Mouse (Mus musculus) kidney, postnatal 14 days (tissue): ENCODE data around the gene Fgl2.
A peak's percentile ranks its signal among the peaks of the same experiment; 100 is the strongest.

Source experiments
- DNase-seq: peaks from one replicate; pipeline ENCODE4 v3.0.0; 2022; ENCODE audit warnings: mixed read lengths

Gene Fgl2

GRCm38 (mm10) chr5:21384252-21384960 lies 12.0 kb downstream of the Fgl2 start:
- no peak for DNase-seq

DNA sequence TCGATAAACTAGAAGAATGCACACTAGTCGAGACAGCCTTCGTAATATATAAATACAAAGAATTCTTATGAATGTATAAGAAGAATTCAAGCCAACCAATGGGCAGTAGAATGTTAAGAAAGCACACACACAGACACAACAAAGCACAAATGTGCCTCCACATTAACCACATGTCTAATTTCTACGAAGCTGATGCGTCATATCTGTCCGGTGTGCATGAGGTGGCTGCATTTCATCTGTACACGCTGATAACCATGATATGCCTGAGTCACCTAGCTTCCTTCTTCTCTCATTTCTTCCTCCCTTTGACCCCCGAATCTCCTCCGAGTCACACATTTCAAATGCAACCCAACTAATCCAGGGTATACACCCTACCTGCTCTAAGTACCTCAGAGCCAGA lies 12.5 kb downstream of the Fgl2 start:
- DNase-seq: no peak

DNA sequence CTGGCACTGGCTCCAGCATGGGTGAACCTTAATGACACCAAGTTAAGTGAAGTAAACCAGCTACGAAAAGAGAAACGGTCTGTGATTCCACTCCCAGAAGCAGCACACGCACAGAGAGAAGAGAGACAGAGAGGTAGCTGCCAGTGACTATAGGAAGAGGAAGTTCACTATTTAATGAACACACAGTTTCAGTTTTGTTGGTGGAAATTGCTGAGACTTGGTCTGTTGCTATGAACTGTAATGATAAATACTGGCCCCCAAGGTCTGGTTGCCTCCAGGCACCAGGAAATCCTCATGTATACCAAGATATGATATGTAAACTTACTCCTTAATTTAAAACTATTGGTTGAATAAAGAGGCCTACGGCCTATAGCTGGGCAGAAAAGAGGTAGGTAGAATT lies 14.0 kb downstream of the Fgl2 start:
- no peak for DNase-seq

DNA sequence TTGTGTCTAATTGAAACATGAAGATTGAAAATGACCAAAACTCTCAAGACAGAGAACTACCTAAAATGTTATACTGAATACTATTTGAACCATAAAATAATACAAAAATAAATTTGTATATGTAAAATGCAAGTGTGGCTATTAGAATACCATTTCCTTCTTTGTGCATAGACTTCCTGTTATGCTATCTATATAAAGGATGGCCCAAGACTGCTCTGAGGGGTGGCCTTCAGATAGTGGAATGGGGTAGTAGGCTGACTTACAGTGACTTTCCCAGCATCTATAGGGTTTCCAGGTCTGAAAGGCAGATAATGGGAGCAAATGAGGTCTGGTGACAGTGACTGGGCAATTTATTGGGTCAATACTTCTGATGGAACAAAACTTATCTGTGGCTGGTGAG lies 14.9 kb downstream of the Fgl2 start:
- no peak for DNase-seq

- DNase-seq: no peak
Observed at GRCm38 (mm10) chr5:21388855-21389254, 16.4 kb downstream of the Fgl2 start.

DNA sequence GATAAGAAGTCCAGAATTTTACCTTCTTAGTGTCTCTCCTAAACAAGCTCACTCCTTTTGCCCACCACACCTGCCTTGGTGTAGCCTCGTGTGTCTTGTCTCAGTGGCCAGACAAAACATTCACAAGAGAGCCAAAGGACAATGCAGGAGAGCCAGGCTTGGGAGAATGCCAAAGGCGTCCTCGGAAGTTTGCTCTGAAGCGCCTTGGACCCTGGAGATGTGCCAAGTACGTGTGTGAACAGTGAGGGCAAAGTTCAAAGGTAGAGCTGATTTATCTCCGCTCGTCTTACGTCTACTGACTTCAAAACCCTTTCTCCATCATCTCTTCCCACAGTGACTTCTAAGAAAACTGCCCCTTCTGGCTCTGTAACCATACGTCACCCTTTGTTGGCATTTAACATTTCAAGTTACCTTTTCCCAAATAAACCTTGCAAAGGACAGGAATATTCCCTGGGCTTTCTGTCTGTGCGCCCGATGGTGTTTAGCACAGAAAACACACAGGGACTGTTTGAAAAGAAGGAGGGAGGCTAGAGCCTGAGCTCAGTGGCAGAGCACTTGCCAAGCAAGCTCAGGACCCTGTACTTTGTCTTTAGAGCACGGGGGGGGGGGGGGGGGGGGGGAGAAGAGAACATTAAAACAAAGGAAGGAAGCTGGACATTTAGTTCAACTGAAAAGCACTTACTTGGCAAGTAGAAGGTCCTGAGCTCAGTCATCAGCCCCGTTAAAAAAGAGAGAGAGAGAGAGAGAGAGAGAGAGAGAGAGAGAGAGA lies 19.4 kb downstream of the Fgl2 start:
- peak; percentile 77 for DNase-seq

GRCm38 (mm10) chr5:21394562-21394961 lies 22.1 kb downstream of the Fgl2 start:
- no peak for DNase-seq

DNA sequence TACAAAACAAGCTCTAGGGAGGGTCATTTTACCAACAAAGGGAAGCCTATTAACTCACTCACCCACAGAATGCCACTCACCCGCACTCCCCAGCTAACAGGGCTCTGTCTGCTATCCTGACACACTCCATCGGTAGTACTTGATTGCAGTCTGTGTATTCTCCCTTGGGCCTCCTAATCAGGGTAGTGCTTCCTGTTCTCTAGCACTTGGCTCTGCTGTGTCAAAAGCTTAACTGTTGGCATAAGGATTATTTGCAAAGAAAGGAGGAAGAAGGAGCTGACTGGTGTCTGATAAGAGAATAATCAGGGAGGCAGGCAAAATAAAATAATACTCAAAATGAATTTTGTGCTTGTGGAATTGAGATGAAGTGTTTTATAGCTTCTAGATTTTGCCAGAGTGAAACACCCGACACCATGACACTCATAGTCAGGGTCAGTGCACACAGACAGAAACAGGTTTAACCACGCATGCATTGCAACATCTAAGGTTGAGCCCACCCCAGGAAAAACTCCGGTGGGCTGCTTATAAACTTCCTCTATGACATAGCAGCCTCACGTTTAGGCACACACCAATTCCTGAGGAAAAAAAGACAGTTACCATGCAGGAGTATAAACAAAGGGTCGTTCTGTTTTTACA lies 22.9 kb downstream of the Fgl2 start:
- DNase-seq: no peak

DNA sequence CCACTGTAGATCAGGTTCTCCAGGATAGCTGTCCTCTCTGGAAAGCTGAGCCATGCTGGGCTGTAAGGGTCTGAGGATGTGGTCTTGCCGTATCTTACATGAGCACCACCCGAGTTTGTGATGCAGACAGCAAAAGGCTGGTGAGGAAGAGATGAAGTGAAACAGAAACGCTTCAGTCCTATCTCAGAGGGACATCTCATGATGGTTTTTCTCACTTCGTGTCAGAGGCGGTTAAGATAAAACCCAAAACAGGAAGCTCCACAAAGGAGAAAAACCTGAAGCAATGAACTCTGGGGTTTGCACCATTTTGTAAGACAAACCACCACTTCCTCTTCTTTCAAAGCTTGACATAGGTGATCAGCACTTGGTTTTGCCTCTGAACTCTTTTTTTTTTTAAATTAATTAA lies 38.8 kb downstream of the Fgl2 start:
- no peak for DNase-seq

- no peak for DNase-seq
Observed at GRCm38 (mm10) chr5:21412056-21412455, 39.6 kb downstream of the Fgl2 start.

GRCm38 (mm10) chr5:21413322-21413721 lies 40.9 kb downstream of the Fgl2 start:
- DNase-seq: no peak

DNA sequence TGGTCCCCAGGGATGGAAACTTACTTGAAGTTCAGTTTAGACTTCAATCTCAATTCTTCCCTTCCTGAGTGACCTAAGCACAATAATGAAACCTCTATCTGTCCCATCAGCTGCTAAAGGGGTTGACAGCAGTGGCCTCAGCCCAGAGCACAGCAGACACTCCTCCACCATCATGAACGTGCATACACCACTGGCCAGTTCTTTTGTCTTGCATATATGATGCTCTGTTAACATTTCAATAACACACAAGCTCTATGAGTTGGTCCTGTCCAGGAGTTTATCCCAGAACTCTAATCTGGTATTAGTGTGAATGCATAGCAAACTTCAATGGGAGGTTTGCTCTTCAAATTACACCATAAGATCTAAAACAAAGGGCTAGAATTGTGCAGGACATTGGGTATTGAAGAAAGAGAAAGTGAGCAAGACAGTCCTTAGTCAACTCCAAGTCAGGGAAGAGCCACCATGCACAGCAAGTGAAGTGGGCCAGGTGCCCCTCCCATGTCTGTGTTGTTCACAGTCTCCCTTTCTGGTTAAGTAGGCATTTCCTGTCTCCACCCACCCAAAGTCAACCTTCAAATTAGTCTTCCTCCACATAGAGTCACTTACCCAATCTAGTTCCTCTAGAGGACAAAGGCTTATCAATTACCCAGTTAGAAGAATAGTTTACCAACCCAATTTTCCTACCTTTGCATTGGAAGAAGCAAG lies 41.8 kb downstream of the Fgl2 start:
- no peak for DNase-seq

DNA sequence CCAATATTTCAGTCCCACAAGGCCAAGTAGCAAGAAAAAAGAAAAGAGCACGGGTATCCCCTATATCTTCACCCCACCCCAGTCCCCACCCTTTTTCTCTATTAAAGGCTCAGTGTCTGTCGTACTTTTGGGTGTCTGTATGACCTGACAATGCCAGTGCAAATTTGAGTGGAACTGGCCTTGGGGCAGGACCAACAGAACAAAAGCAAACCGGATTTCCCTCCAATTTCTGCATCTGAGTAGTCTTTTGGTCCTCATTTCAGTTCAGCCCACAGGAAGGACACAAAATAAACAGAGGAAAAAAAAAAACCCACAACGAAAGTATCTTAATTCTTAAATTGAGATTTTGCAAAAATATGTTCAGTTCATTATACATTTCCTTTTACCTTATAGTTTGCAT lies 46.2 kb downstream of the Fgl2 start:
- DNase-seq: no peak

DNA sequence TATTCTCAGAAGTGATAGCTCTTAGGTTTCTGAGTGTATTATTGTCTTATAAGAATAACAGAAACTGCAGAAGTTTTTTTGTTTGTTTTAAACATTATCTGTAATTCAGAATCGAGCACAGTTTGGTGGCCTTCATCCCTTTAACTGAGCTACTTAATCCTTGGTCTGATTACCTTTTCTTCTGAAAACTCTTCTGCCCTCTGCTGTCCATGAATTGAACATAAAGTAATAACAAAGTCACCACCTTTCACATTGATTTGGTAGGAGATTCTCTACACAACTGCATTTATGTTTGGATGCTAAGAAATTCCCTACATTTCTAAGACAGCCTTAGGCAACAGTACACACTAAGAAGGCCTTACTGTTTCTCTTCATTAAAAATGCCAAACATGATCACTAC lies 48.2 kb downstream of the Fgl2 start:
- DNase-seq: peak; percentile 23

DNA sequence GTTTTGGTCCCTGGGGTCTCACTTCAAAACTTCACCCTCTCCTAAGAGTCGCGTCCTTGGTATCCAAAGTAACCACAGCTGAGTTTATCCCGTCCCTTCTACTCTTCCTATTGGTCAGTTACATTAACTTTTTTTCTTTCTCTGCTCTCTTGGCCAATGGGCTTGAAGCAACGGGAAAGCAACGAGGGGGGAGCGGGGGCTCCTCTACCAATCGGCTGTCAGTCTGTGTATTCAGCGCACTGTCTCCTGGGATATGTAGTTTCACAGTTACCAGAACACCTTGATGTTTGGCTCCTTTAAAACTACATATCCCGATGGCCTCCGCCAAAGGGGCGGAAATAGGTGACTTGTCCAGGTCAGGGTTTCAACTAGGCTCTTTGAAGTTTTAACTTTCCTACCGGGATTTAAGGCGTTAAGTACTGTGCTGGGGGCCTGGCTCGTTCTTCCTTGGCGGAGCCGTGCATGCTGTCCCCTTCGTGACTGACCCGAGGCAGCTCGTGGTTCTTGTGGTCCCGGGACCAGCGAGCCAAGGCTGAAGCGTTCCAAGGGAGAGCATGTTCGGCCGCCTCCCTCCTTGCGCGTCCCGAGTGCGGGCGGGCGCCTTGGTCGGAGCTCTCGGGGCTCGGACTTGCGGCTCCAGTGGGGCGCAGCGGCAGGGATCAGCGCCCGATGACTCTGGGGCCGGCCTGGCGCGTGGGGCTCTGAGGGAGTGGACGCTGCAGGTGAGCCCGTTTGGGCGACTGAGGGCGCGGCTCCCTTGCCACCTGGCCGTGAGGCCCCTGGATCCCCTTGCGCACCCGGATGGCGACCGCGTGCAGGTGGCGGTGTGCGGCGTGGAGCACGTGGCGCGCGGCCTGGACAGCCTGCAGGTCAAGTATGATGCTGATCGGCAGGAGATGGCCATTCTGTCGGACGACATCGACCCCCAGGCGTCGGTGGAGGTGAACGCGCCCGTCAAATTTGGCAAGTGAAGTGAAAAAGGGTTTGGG lies 52.5 kb downstream of the Fgl2 start, which contains the start of the genes Ccdc146 and Fam185a:
TSS of gene Ccdc146 (minus strand) at position 64 of the 989 bp plus-strand sequence.
TSS of gene Fam185a (plus strand) at position 345 of the 989 bp plus-strand sequence.
- peak; percentile 98 for DNase-seq

- no peak for DNase-seq
Observed at GRCm38 (mm10) chr5:21426666-21427065, 54.2 kb downstream of the Fgl2 start.
